Mouse (Mus musculus) G1E-ER4 (cell line): ENCODE results near the gene Dennd1a. TPM values are rescaled to one million over a fixed set of nuclear protein-coding genes. Genes with fewer than 3 reads are reported as not detected.

ENCODE experiments used
- GATA1 ChIP-seq: IDR thresholded peaks from one replicate; pipeline ENCODE4 v1.8.0; 2012; ENCODE audit warnings: low read length, inconsistent platforms
- polyA plus RNA-seq: library from polyadenylated mRNA; stranded (reverse); fragments of >175 nt; gene quantifications from 2 replicates; pipeline ENCODE4 v1.2.3, GENCODE M21; 2012

Gene Dennd1a
- polyA plus RNA-seq, 1 experiment, result 55.0 TPM

DNA sequence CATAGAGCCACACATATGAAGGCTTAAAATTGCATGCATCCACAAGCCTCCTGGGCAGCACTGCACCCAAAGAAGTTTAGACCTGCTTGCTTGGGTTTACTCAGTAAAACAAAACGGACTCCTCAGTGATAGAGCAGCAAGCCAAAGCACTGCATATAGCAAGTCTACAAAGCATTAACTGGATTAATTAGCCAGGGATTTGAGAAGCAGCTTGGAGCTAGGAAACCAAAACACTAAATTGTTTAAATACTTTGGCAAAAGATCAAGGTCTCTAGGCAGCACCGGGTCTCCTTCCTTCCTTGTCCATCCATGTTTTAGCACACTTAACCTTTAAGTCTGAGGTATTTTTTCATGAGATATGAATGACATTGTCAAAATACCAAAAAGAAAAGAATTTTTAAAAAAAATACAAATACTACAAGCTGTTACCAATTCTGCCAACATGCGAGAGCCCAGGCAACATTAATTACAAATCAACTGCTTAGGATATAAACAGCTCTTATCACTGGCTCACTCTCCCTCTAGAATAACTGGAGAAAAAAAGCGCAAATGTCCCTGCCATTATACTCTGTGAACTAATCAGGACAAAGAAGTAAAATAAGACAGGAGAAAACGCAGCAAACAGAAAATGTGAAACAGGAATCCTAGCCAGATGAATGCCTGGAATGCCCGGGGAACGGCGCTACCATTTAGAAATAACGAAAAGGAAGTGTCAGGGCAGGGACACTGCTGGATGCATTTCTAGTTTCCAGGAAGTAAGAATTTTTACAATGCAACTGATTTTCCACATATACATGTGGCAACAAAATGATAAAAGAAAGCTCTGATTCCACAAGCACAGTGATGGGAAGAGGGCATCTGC lies 90.8 kb downstream of the Dennd1a start:
- TF ChIP-seq GATA1, result no peak

DNA sequence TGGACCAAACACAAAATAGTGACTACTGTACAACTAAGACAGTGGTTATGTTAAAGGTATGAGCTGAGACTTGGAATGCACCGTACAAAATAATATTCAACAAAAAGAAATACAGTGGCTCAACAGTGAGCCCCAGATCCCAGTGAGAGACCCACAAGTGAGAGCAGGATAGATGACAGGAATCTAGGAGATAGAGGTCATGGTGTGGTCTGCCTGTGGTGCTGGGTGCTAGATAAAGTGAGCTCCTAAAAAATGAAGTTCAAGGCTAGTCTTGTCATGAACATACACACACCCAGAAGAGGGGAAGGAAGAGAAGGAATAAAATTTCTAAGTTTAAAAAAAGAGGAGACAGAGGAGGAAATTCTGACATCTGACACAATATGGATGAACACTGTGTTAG lies 95.2 kb downstream of the Dennd1a start:
- no peak for TF ChIP-seq GATA1

DNA sequence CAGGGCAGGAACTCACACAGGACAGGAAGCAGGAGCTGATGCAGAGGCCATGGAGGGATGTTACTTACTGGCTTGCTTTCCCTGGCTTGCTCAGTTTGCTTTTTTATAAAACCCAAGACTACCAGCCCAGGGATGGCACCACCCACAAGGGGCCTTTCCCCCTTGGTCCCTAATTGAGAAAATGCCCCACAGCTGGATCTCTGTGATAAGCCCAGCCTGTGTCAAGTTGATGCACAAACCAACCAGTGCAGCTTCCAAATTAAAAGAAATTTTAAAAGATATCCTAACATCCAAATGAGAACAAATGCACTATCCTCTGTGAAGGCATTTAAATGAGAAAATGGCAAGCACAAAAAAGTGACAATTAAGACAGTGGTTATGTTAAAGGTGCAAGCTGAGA lies 95.6 kb downstream of the Dennd1a start:
- TF ChIP-seq GATA1, result no peak

DNA sequence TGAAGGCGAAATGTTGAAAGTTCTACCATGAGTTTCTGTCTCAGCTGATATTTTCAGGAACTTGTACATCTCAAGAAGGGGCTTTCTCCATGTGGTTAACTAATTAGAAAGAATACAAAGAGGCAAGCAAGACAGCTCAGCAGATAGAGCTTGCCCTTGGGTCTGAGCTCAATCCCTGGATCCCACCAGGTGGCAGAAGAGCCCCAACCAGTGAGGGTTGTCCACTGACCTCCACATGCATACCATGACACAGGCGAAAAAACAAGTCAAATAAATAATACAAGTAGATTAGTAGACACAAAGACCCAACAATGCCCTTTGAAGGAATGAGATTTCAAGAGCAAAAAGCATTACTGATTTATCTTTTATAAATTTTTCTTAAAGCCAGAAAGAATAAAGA lies 100.8 kb downstream of the Dennd1a start:
- no peak for TF ChIP-seq GATA1

DNA sequence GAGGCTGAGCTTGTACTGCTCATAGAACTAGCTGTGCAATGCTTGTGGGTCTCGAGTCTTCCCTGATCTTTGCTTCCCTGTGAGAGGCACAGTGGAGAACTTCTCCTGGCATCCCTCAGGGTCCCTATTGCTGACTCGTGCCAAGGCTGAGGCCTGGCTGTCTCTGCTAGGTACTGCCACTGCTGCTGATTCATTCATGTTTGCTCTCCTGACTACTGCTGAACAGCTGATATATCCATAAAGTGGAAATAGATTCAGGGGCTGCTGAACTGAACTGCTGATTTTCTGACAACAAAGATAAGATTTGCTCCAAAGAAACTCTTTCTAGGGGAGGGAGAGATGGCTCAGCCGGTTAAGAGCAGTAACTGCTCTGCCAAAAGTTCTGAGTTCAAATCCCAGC lies 102.2 kb downstream of the Dennd1a start:
- no peak for TF ChIP-seq GATA1

DNA sequence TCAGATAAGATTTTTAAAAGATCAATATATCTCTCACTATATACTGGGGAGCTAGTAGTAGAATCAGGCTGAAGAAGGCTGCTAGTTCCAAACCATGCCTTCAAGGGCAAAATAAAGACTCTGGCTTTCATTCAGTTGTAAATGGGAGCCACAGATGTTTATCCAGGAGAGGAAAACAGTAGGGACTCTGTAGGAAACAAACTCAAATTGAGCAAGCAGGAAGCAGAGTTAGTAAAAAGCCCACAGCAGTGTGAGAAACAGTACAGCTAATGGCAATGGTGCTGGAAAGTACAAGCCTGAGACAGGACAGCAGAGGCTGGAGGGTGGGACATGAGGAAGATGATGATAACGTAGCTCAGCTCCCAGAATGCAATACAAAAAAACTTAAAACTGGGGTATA lies 103.3 kb downstream of the Dennd1a start:
- TF ChIP-seq GATA1, result no peak

DNA sequence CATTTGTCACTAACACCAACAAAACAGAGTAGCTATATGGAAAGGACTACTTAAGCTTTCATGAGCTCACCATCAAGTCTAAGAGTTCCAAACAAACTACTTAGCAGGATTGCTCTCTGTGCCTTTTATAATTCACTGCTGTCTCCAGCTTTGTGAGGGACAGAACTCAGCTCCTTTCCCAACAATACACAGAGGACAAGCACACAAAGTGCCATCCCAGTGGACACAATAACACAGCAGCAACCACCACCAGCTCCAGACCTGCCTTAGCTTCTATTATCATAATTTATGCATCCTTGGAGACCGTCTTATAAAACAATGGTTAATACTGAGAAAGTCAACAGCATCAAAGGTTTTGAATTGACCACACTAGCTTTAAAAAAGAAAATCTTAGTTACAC lies 104.9 kb downstream of the Dennd1a start:
- no peak for TF ChIP-seq GATA1

DNA sequence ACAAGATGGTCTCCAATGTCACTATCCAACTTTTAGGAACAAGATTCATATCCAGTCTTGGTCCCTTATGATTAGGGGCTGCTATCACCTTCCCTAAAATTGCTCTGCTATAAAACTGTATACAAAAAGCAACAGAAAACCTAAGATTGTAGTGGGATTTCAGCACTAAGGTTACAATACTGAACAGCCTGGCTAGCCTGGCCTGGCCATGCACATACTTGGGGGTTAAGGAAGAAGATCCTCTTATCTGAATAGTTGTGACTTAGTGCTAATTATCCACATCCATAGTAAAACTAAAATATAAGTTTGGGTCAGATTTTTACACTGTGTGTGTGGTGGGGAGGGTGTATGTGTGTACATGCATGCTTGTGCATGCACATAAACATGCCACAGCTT lies 109.6 kb downstream of the Dennd1a start:
- no peak for TF ChIP-seq GATA1

DNA sequence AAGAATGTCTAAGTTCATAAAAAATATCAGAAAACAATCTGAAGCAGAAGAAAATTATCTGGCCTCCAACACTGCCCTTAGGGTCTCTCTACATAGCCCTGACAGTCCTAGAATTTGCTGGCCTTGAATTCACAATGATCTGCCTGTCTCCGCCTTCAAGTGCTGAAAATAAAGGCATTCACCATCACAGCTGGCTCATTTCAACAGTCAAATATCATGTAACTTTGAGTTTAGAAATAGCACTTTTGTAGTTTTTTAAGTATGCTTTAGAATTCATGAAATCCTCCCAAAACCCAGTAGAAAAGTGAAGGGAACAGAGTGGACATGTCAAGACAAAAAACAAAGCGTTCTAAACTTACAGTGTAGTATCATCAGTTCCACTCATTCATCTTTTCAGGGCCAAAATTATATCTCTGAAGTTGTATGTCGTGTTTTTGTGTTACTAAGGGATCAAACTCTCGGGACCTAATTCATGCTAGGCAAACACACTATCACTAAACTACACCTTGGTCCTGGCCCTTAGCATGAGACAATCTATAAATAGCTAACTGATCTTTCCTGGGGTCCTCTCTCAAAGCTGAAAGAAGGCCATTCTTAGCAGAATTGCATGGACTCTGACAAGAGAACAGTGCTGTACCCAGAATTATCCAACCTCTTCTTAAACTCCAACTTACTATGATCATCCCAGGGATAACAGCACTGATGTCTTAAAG lies 110.2 kb downstream of the Dennd1a start:
- TF ChIP-seq GATA1, result no peak

DNA sequence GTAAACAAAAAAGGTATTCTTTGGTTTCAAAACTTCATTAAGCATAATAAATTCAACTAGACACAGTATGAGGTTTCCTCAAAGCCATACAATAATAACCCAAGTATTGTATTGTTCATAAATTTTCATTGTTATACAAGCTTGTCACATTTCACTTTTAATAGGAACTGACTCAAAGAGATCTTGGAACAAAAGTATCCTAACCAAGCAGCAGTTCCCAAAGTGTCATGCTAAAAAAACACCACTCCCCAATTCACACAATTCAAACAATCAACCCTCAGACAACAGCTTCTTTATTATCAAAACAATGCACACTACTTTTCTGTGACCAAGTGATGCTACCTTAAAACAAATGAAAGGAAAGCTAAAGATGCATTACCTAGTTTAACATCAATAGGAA lies 111.9 kb downstream of the Dennd1a start:
- no peak for TF ChIP-seq GATA1

DNA sequence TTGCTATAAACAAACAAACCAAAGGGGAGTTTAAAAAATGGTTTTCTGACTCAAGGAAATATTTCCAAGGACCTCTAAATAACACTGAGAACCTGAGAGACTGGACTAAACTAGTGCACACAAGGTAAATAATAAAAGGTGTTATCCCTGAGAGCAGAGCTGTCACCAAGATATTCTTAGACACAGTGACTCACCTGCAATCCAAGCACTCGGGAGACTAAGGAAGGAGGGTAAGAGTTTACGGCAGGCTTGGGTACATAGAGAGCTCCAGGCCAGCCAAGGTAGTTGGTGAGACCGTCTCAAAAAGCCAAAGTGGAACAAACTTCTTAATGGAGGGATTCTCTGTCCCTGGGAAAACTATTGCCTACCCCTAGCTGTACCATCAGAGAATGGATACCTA lies 118.6 kb downstream of the Dennd1a start:
- no peak for TF ChIP-seq GATA1

DNA sequence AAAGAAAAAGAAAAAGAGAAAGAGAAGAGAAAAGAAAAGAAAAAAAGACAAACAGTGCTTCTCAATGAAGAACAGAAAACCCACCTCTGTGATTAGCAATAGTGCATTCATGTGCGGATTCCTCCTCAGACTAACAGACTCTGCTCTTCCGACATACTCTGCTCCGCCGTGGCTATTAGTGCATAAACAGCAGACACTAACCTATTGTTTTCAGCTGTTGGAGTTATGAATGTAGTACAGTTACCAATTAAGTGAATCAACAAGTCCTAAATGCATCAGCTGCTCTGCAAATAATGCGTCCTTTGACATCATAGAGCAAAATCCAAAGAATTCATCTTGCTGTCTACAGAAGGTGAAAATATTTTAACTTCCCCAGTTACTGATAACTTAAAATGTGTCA lies 121.2 kb downstream of the Dennd1a start:
- no peak for TF ChIP-seq GATA1

DNA sequence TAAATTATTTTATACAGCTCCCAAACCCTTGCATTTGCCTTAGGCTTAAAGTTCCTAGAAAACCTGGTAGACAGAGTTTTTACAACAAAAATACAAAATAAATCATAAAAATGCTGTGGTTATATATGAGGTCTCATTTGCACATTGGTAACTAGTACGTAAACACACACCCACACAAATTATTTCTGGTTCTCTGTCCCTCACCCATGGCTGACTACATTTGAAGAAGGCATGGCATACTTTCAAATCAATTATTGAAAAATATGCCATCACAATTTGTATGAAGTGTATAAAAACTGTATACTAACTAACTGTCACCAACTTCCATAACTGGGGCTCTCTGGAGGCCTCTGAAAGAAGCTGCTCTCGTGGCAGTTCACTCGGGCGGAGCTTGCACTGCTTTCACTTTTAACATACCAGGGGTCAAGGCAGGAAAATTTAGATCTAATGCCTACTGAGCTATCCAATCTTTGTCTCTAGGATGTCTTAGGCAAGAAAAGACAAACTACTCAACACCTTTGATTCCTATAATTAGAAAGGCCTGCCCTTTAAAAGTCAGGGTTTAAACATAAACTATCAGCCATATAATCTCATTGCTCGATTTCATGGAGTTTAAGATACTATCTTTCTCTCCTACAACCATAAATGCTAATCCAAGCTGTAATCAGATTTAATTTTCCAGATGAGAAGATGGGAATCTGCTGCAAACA lies 122.7 kb downstream of the Dennd1a start:
- no peak for TF ChIP-seq GATA1

DNA sequence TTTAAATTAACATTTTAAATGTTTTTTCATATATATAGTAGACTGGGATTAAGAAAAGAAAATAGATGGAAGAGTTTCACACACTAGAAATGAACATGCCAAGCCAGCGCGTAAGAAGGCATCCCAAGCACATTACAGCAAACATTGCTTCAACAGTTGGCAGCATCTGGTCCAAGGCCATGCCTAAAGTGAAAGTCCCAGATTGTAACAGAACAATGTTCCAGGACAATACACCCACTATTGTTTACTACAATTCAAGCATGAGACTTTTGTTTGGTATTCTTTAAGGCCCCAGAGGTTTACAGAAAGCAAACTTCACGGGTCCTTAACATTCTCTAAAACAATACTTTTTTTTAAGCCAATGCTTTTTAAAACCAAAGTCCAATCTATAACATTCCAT lies 124.7 kb downstream of the Dennd1a start:
- TF ChIP-seq GATA1, result no peak

DNA sequence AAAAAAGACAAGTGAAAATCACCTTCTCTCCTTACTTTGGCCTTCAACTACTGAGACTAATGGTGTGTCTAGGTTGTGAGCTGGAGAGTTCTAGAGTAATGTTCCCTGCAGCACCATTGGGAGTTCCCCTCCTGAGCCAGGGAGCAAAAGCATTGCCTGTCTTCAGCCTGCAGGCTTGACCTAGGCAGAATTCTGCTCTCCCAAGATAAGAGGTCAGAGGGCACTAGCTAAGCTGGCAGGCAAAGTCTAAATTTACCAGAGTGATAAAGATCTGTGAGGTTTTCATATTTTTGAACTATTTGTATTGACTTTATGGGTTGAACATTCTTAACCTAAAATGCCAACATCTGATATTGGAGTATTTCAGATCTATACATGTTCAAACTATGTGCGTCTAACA lies 125.7 kb downstream of the Dennd1a start:
- no peak for TF ChIP-seq GATA1

DNA sequence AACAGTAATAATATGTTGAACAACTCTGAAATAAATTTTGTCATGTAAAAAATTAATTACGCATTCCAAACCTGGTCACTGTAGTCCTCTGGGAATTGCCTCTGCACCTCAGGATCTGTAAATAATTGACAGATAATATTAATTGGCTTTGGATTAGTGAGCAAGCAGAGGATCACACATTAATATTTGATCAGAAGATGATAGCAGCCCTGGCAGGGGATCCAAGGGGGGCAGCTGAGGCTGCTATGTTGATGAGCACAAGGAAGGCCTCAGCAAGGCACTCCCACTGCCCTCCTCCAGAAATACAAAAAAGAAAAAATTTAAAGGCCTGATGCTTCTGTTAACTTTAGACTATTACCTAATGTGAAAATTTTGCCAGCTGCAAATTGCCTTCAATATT lies 127.5 kb downstream of the Dennd1a start:
- TF ChIP-seq GATA1, result no peak

DNA sequence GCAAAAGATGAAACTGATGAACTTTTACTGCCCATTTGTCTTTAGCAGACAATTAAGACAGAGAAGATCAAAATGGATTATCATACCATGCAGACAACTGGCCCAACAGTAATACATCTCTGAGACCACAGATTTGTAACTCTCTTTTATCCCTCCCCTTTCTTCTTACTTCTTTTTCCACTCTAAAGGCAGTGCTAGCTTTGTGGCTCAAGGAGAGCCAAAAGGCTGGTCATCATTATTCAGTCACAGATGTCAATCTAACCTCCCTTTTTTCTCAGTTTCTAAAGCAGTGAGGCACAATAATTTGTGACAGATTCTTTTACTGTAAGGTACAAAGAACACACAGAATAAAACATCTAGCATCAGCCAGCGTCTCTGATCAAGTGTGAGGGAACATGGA lies 130.2 kb downstream of the Dennd1a start:
- TF ChIP-seq GATA1, result no peak

DNA sequence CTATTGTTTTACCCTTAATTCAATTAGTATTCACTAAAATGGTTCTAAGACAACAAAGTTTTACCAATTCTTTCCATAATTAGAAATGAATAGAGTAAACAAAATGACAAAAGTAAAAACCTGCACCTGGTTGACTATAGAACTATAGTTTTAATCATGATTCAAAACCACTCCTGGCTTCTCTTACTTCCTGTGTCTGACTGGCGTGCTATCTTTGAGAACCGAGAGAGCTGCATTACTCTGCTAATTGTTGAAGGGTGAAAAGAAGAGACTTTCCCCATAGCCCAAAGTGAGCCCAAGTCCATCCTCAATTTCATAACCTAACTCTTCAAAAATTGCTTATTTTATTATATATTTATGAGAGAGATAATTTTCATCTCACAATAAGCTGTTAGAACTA lies 131.2 kb downstream of the Dennd1a start:
- TF ChIP-seq GATA1, result no peak
